In the genomic region with DNA sequence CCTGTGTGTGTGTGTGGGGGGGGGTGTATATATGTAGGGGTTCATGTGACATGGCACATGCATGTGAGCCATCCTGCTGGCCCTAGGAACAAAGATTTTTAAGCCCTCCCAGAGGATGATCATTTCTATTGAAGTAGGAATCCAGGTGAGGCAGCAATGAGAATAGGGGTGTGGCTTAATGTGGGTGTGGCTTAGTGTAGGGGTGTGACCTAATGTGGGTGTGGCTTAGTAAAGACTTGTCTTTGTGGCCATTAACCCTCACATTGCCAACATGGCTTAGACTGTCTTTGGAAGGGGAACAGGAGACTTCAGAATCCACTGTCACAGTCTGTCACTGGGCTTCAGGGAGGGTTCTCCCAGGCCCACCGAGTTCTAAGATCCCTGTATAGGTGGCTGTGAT, we compare ENCODE assay signal across 14 mouse cellular contexts.
DNase-seq lines count a peak whose midpoint lies in the region; ATAC-seq and TF ChIP-seq lines count a peak whose summit lies in the region.
"Had no signal": no experiment of that assay in that cellular context is flagged by ENCODE, and none has a peak within 500 bp of the region (broad histone marks: within the 10 kb centered on the region; RNA-seq: fewer than 3 reads in every experiment).

No protein-coding gene starts in this region.

- no peak for TF ChIP-seq CTCF in forebrain, postnatal 0 days (IDR thresholded peaks at IDR 0.05; ENCODE audit: low read depth)
- no peak for TF ChIP-seq CTCF in lung, postnatal 0 days (IDR thresholded peaks at IDR 0.05)
- no peak for TF ChIP-seq CTCF in CH12.LX (conservative IDR thresholded peaks at IDR 0.05 in 1 of 2, IDR thresholded peaks at IDR 0.05 in 1 of 2; ENCODE audit: low read depth in 2 of 2, low read length in 2 of 2)

- H3K9me3 ChIP-seq in forebrain, embryonic 12.5 days = no peaks in the 10 kb centered on the region
- H3K9me3 ChIP-seq in forebrain, postnatal 0 days (ENCODE audit: low read length) = no peaks in the 10 kb centered on the region
- no peaks in the 10 kb centered on the region for H3K9me3 ChIP-seq in lung, postnatal 0 days (ENCODE audit: low read length)
- H3K9me3 ChIP-seq in CH12.LX (replicated peaks; ENCODE audit: low read length) = no peaks in the 10 kb centered on the region
- H3K9me3 ChIP-seq in midbrain, embryonic 14.5 days (ENCODE audit: control insufficient read depth, low read length) = no peaks in the 10 kb centered on the region
- H3K9me3 ChIP-seq: hindbrain, embryonic 15.5 days had no signal

- no peak for TF ChIP-seq EP300 in lung, postnatal 0 days (IDR thresholded peaks at IDR 0.05)
- TF ChIP-seq EP300 in CH12.LX (IDR thresholded peaks at IDR 0.05; ENCODE audit: low read length) = no peak

- 76% methylated on average over 1 of the region's 1 CpGs for WGBS in forebrain, embryonic 12.5 days
- 87% methylated on average over 1 of the region's 1 CpGs for WGBS in forebrain, postnatal 0 days
- WGBS in lung, postnatal 0 days = 56% methylated on average over 1 of the region's 1 CpGs
- WGBS in midbrain, embryonic 14.5 days = 83% methylated on average over 1 of the region's 1 CpGs

- dilution Hi-C loops in CH12.LX (cut with MboI; ENCODE audit: extremely low pct_ligation_motif_present, extremely low pct_unique_long_range_greater_than_20kb, low sequenced_read_pairs) = no loop called here

- no peaks in the 10 kb centered on the region for H3K79me2 ChIP-seq in CH12.LX (replicated peaks; ENCODE audit: control insufficient read depth, extremely low read depth, insufficient read depth, poor library complexity, severe bottlenecking)

- no peak for TF ChIP-seq POLR2A in CH12.LX (IDR thresholded peaks at IDR 0.05; ENCODE audit: low read depth, low read length)

- peak overlapping the region; percentile 50; the same call in 1 of the 2 replicates for H3K27ac ChIP-seq in forebrain, embryonic 12.5 days
- H3K27ac ChIP-seq in forebrain, postnatal 0 days (ENCODE audit: low read depth, low read length) = no peak overlapping the region
- H3K27ac ChIP-seq in lung, postnatal 0 days (ENCODE audit: low read length) = no peak overlapping the region
- no peak overlapping the region for H3K27ac ChIP-seq in CH12.LX (ENCODE audit: insufficient read depth, low read depth)
- no peak overlapping the region for H3K27ac ChIP-seq in midbrain, embryonic 14.5 days (replicated peaks; ENCODE audit: low read depth, low read length)
- H3K27ac ChIP-seq: hindbrain, embryonic 15.5 days had no signal

- in situ Hi-C loops in CH12.LX (cut with MboI; ENCODE audit: low pct_ligation_motif_present, low pct_unique_long_range_greater_than_20kb, low sequenced_read_pairs) = loop anchor here (5.0 to 25.0 kb wide), 3 partner anchors 377 to 680 kb away; partner anchors contain the start of gene Sipa1l2

- peaks cover 17% of the 10 kb centered on the region for H3K27me3 ChIP-seq in forebrain, embryonic 12.5 days
- no peaks in the 10 kb centered on the region for H3K27me3 ChIP-seq in forebrain, postnatal 0 days (ENCODE audit: insufficient read depth, low read length)
- H3K27me3 ChIP-seq in lung, postnatal 0 days (replicated peaks; ENCODE audit: insufficient read depth, low read length) = no peaks in the 10 kb centered on the region
- peaks cover 20% of the 10 kb centered on the region for H3K27me3 ChIP-seq in CH12.LX (replicated peaks)
- peaks cover 12% of the 10 kb centered on the region; the same call in 1 of the 2 replicates for H3K27me3 ChIP-seq in midbrain, embryonic 14.5 days (ENCODE audit: control insufficient read depth, insufficient read depth, low read length)
- H3K27me3 ChIP-seq: hindbrain, embryonic 15.5 days had no signal

- no peak for DNase-seq in forebrain, postnatal 0 days
- peak; percentile 21 for DNase-seq in lung, postnatal 0 days (ENCODE audit: low spot score)
- DNase-seq in lung, postnatal 14 days = no peak
- peak; percentile 23 for DNase-seq in CH12.LX (ENCODE audit: extremely low read depth)
- peak; percentile 40 for DNase-seq in induced T-regulatory cell, adult 2 months (ENCODE audit: low read depth)
- DNase-seq in midbrain, embryonic 14.5 days = no peak
- DNase-seq: cerebellum, postnatal 25 days; heart, adult 11 months; kidney, adult 8-10 months; layer of hippocampus, postnatal 36 days; lung, adult 18-20 months had no signal

- H3K36me3 ChIP-seq in forebrain, embryonic 12.5 days (replicated peaks) = no peaks in the 10 kb centered on the region
- H3K36me3 ChIP-seq in forebrain, postnatal 0 days (ENCODE audit: insufficient read depth) = no peaks in the 10 kb centered on the region
- no peaks in the 10 kb centered on the region for H3K36me3 ChIP-seq in lung, postnatal 0 days (ENCODE audit: insufficient read depth, low read length)
- no peaks in the 10 kb centered on the region for H3K36me3 ChIP-seq in CH12.LX (replicated peaks in 1 of 2; ENCODE audit: control insufficient read depth in 1 of 2, insufficient read depth in 1 of 2, low read length in 1 of 2)
- no peaks in the 10 kb centered on the region for H3K36me3 ChIP-seq in midbrain, embryonic 14.5 days (ENCODE audit: control insufficient read depth, insufficient read depth, low read length)
- H3K36me3 ChIP-seq: hindbrain, embryonic 15.5 days had no signal

- 0 out of 2 replicates have a peak, but pooled peaks have one; percentile 27 for ATAC-seq in forebrain, embryonic 12.5 days (ENCODE audit: low FRiP score)
- ATAC-seq in forebrain, postnatal 0 days = no peak
- ATAC-seq in lung, postnatal 0 days = no peak
- no peak for ATAC-seq in midbrain, embryonic 14.5 days (ENCODE audit: low FRiP score, low TSS enrichment)
- ATAC-seq in monocyte, adult 5-6 weeks (replicated peaks; ENCODE audit: insufficient number of reproducible peaks, low FRiP score, low TSS enrichment, poor library complexity, severe bottlenecking) = no peak

- peaks cover 19% of the 10 kb centered on the region for H3K4me1 ChIP-seq in forebrain, embryonic 12.5 days
- H3K4me1 ChIP-seq in forebrain, postnatal 0 days (ENCODE audit: insufficient read depth) = peaks cover 7% of the 10 kb centered on the region; the same call in 1 of the 2 replicates
- H3K4me1 ChIP-seq in lung, postnatal 0 days (ENCODE audit: insufficient read depth, low read depth, low read length) = no peaks in the 10 kb centered on the region
- peaks cover 0 to 6% of the 10 kb centered on the region in 2 experiments; a peak in 1 of 4 replicates for H3K4me1 ChIP-seq in CH12.LX (ENCODE audit: control insufficient read depth in 1 of 2, insufficient read depth in 2 of 2)
- H3K4me1 ChIP-seq in midbrain, embryonic 14.5 days (ENCODE audit: control insufficient read depth, insufficient read depth, low read length) = peaks cover 7% of the 10 kb centered on the region; the same call in 1 of the 2 replicates

- no peak overlapping the region for H3K4me2 ChIP-seq in forebrain, embryonic 12.5 days
- no peak overlapping the region for H3K4me2 ChIP-seq in forebrain, postnatal 0 days (ENCODE audit: low read depth)
- no peak overlapping the region for H3K4me2 ChIP-seq in lung, postnatal 0 days (replicated peaks; ENCODE audit: low read depth, low read length)
- no peak overlapping the region for H3K4me2 ChIP-seq in CH12.LX (ENCODE audit: insufficient read depth, low read depth, poor library complexity, severe bottlenecking)
- no peak overlapping the region for H3K4me2 ChIP-seq in midbrain, embryonic 14.5 days (ENCODE audit: low read length)

- no peak overlapping the region for H3K9ac ChIP-seq in forebrain, embryonic 12.5 days
- H3K9ac ChIP-seq in forebrain, postnatal 0 days = no peak overlapping the region
- no peak overlapping the region for H3K9ac ChIP-seq in lung, postnatal 0 days (replicated peaks; ENCODE audit: low read depth)
- no peak overlapping the region for H3K9ac ChIP-seq in CH12.LX (ENCODE audit: insufficient read depth, low read depth)
- no peak overlapping the region for H3K9ac ChIP-seq in midbrain, embryonic 14.5 days (replicated peaks; ENCODE audit: low read length)
- H3K9ac ChIP-seq: hindbrain, embryonic 15.5 days had no signal

- no peak for TF ChIP-seq RAD21 in CH12.LX (IDR thresholded peaks at IDR 0.05; ENCODE audit: low read depth, low read length)

- no peak overlapping the region for H3K4me3 ChIP-seq in forebrain, embryonic 12.5 days (replicated peaks)
- no peak overlapping the region for H3K4me3 ChIP-seq in forebrain, postnatal 0 days (ENCODE audit: low read depth, low read length)
- no peak overlapping the region for H3K4me3 ChIP-seq in lung, postnatal 0 days (ENCODE audit: low read depth, low read length)
- no peak overlapping the region for H3K4me3 ChIP-seq in CH12.LX (replicated peaks in 1 of 3; ENCODE audit: low read depth in 2 of 3, low read length in 2 of 3, poor library complexity in 1 of 3)
- H3K4me3 ChIP-seq in midbrain, embryonic 14.5 days (replicated peaks; ENCODE audit: low read depth, low read length) = no peak overlapping the region
- H3K4me3 ChIP-seq: hindbrain, embryonic 15.5 days had no signal

TF ChIP-seq in CH12.LX, 34 proteins besides CTCF, POLR2A, EP300 and RAD21:
- no peak for TF ChIP-seq ELF1 (IDR thresholded peaks at IDR 0.05; ENCODE audit: low read depth, low read length)
- TF ChIP-seq E2F4 (IDR thresholded peaks at IDR 0.05; ENCODE audit: insufficient replicate concordance, low read depth, low read length) = no peak
- no peak for TF ChIP-seq PAX5 (IDR thresholded peaks at IDR 0.05; ENCODE audit: low read length)

Comparison
In these comparisons a context has a peak if more than half of its experiments do, and no peak if none do; other contexts are left out.
1. DNase-seq: peak in lung, postnatal 0 days (single experiment), CH12.LX (single experiment) and induced T-regulatory cell, adult 2 months (single experiment); none in forebrain, postnatal 0 days (single experiment), lung, postnatal 14 days (single experiment) and midbrain, embryonic 14.5 days (single experiment).